Mouse (Mus musculus): ENCODE measurements around the gene Pdcl2. TPM values are rescaled to one million over a fixed set of nuclear protein-coding genes. Genes with fewer than 3 reads are reported as not detected.

The Pdcl2 gene
- polyA plus RNA-seq (2012; fragmentation: generic; extraction: Trizol): not detected

DNA sequence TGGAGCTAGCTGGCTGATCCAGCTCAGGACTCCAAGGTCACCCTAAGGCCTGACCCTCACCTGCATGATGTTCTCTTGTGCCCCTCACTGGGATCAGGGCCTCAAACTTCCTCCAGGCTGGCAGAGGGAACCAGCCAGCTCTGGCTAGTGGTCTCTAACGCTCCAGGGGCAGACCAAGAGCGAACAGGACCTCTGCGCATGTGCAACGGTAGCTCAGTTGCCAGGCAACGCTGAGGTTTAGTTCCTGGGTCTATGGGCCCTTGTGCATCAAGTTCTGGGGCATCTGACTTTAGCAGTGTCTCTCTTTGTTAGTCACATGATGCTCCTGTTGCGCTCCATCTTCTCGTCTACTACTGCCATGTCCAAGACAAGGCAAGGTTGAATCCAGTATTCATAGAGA is at the start of gene Pdcl2:
Gene Pdcl2 (minus strand): TSS at position 204 of the 400 bp plus-strand sequence.

DNA sequence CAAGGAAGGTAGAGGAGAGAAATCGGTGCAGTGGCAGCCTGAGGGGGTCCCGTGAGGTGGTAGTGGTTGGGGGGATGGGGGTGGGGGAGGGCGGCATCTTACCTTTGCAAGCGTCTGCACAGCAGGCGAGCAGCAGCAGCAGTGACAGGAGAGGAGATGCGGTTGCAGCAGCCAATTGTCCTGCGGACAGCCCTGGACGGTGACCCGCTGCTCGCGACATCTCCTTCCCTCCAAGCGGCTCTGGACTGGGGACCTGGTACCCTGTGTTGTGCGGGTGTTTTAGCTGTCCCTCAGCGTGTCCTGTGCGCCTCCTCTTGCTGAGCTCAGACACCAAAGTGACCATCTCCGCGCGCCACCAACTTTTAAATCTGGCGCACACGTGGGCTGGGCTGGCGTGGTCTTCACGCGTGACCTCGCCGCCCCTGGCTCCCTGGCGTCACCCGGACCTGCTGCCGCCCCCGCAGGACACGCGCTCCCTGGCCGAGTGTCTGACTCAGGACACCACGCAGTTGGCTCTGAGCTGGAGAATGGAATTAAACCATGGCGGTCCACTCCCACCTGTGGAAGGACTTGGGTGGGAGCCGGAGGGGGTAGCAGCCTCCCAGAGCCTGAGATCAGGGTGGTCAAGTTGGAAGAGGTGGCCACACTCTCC is 32.6 kb upstream of the Pdcl2 start, which contains the start of gene Nmu:
Gene Nmu (minus strand): TSS at position 336 of the 652 bp plus-strand sequence.

DNA sequence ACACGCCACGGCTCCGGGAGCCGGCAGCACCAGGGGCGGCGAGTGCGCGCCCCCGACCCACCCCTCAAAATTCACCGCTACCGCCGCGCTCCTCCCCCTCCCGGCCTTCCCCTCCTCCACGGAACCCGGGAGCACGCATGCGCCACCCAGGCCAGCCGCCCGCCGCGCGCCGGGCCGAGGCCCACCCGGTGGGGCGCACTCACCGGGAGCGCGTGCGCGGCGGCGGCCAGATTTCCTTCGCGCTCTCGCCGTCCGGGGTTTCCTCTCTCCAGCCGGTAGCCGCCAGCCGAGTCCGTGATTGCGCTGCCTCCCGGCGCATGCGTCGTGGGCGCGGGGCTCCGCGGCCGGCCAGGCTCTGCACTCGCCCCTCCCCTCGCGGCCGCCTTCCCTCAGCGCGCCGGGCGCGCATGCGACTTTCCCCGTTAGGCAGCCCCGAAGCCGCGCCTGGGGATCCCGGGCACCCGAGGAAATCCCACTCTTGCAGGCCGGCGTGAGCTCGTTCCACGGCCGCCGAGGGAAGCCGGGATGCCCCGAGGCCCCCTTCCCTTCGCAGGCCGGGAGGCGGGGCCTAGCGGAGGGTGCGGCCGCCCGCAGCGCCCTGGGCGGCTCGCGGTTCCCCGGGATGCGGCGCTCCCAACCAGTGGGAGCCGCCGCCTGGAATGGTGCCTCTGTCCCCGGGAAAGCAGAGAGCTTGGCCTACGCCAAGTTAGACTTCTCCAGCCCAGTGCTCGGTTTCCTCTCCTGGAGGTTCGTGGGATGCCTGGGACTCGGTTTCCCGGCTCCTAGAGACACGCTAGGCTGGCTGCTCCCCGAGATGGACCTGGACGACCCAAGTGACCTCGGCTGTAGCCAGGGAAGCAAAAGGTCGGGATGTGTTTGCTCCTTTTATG is 26.3 kb downstream of the Pdcl2 start, which contains the start of gene Clock:
Gene Clock (minus strand): TSS at position 341 of the 890 bp plus-strand sequence.

Other genes starting within 250 kb of the Pdcl2 start
- gene Srd5a3, start 190.9 kb downstream of the Pdcl2 start, polyA plus RNA-seq (2012; fragmentation: generic; extraction: Trizol): 10 to 100 TPM; 16.4 to 26.4 TPM
- 10 to 100 TPM in 1 of 2 experiments, 1 to 10 TPM in 1; 7.8 to 39.2 TPM for gene Tmem165, start 147.3 kb downstream of the Pdcl2 start, polyA plus RNA-seq (2012; fragmentation: generic; extraction: Trizol)
- 1 to 10 TPM in 1 of 2 experiments, under 1 TPM in 1; 0.15 to 1.9 TPM for gene Clock, start 26.4 kb downstream of the Pdcl2 start, polyA plus RNA-seq (2012; fragmentation: generic; extraction: Trizol)
- gene Nmu, start 32.6 kb upstream of the Pdcl2 start, polyA plus RNA-seq (2012; fragmentation: generic; extraction: Trizol): not detected
- gene Gm7271, start 152.9 kb upstream of the Pdcl2 start, polyA plus RNA-seq (2012; fragmentation: generic; extraction: Trizol): not detected
- 10 to 100 TPM in 1 of 2 experiments, 1 to 10 TPM in 1; 4.1 to 24.2 TPM for gene Exoc1, start 198.2 kb upstream of the Pdcl2 start, polyA plus RNA-seq (2012; fragmentation: generic; extraction: Trizol)

Data from C3H10T1/2 (cell line).